Mouse (Mus musculus): Measurements from ENCODE around the gene Hist1h3i. TPM values are rescaled to one million over a fixed set of nuclear protein-coding genes. Genes with fewer than 3 reads are reported as not detected.
"Not testable (repeated sequence)": the region's sequence is repeated elsewhere in the genome, so short reads cannot be mapped to it uniquely, and the experiment has no call there.

The Hist1h3i gene
- polyA plus RNA-seq (2015; fragmentation: Nextera tagmentation; extraction: Ambion mirVana) = 144 and 178 TPM in 2 replicates

- H3K9ac ChIP-seq = peak within 1 kb of the TSS; percentile 70
- H3K27me3 ChIP-seq = no peaks in the 10 kb centered on the region
- peak within 1 kb of the TSS; percentile 73 for H3K4me2 ChIP-seq
- H3K27ac ChIP-seq (replicated peaks) = peak within 1 kb of the TSS; percentile 100
- ATAC-seq (ENCODE audit: insufficient read depth) = peak; percentile 35
- under 1% methylated on average over 15 of the region's 20 CpGs for WGBS (ENCODE audit: insufficient replicate concordance)
- H3K36me3 ChIP-seq (replicated peaks) = no peaks in the 10 kb centered on the region
- peaks cover 51% of the 10 kb centered on the region for H3K4me1 ChIP-seq (replicated peaks)
- no peaks in the 10 kb centered on the region for H3K9me3 ChIP-seq (replicated peaks)
- H3K4me3 ChIP-seq (replicated peaks) = peak within 1 kb of the TSS; percentile 53
These were observed at the start of gene Hist1h3i for GRCm38 (mm10) chr13:21783255-21783617. Gene Hist1h3i, minus strand, starts transcription at chr13:21783370.

- H3K9me3 ChIP-seq (replicated peaks); H3K9ac ChIP-seq; H3K27me3 ChIP-seq; H3K36me3 ChIP-seq (replicated peaks): not testable (repeated sequence)
- Histone ChIP-seq H3K4me1 (replicated peaks) (peaks cover 15% of the 10 kb centered on the region), H3K27ac (replicated peaks) (peak within 1 kb of the TSS; percentile 81), H3K4me3 (replicated peaks) (peak within 1 kb of the TSS; percentile 37), H3K4me2 (peak within 1 kb of the TSS; percentile 50)
- ATAC-seq (ENCODE audit: insufficient read depth) = peak; percentile 63
- 0% methylated on average over 24 of the region's 58 CpGs for WGBS (ENCODE audit: insufficient replicate concordance)
These were observed 48.5 kb upstream of the Hist1h3i start, which contains the start of gene Hist1h4n for GRCm38 (mm10) chr13:21831418-21832394. Gene Hist1h4n, minus strand, starts transcription at chr13:21832196.

DNA sequence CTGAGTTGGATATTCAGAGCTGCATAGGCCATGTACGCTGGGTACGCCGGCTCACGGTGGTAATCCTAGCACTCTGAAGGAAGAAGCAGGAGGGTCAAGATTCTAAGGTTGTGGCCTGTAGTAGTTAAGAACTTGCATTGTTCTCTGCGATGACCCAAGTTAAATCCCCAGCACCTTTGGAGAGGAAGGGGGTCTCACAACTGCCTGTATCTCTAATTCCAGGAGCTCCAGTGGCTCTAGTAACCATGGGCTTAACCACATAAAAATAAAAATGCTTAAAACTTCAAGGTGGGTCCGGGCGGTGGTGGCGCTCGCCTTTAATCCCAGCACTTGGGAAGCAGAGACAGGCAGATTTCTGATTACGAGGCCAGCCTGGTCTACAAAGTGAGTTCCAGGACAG, 47.2 kb upstream of the Hist1h3i start:
- no peaks in the 10 kb centered on the region for H3K27me3 ChIP-seq
- H3K27ac ChIP-seq (replicated peaks) = peak overlapping the region; percentile 84
- peak overlapping the region; percentile 58 for H3K4me2 ChIP-seq
- H3K4me1 ChIP-seq (replicated peaks) = peaks cover 15% of the 10 kb centered on the region
- peak overlapping the region; percentile 42 for H3K4me3 ChIP-seq (replicated peaks)
- H3K9ac ChIP-seq = peak overlapping the region; percentile 54
- 78% methylated on average over 10 of the region's 10 CpGs for WGBS (ENCODE audit: insufficient replicate concordance)
- no peak for ATAC-seq (ENCODE audit: insufficient read depth)
- H3K9me3 ChIP-seq (replicated peaks) = no peaks in the 10 kb centered on the region
- H3K36me3 ChIP-seq (replicated peaks) = peaks cover 8% of the 10 kb centered on the region; the same call in 1 of the 2 replicates

- H3K4me2 ChIP-seq = no peak overlapping the region
- H3K4me1 ChIP-seq (replicated peaks) = peaks cover 15% of the 10 kb centered on the region
- H3K4me3 ChIP-seq (replicated peaks) = no peak overlapping the region
- H3K27me3 ChIP-seq = no peaks in the 10 kb centered on the region
- peak overlapping the region; percentile 84; the same call in 1 of the 2 replicates for H3K27ac ChIP-seq (replicated peaks)
- H3K36me3 ChIP-seq (replicated peaks) = peaks cover 8% of the 10 kb centered on the region; the same call in 1 of the 2 replicates
- ATAC-seq (ENCODE audit: insufficient read depth) = no peak
- H3K9me3 ChIP-seq (replicated peaks) = no peaks in the 10 kb centered on the region
- no peak overlapping the region for H3K9ac ChIP-seq
- WGBS (ENCODE audit: insufficient replicate concordance) = 82% methylated on average over 3 of the region's 3 CpGs
These were observed 45.3 kb upstream of the Hist1h3i start for GRCm38 (mm10) chr13:21828511-21828910.

DNA sequence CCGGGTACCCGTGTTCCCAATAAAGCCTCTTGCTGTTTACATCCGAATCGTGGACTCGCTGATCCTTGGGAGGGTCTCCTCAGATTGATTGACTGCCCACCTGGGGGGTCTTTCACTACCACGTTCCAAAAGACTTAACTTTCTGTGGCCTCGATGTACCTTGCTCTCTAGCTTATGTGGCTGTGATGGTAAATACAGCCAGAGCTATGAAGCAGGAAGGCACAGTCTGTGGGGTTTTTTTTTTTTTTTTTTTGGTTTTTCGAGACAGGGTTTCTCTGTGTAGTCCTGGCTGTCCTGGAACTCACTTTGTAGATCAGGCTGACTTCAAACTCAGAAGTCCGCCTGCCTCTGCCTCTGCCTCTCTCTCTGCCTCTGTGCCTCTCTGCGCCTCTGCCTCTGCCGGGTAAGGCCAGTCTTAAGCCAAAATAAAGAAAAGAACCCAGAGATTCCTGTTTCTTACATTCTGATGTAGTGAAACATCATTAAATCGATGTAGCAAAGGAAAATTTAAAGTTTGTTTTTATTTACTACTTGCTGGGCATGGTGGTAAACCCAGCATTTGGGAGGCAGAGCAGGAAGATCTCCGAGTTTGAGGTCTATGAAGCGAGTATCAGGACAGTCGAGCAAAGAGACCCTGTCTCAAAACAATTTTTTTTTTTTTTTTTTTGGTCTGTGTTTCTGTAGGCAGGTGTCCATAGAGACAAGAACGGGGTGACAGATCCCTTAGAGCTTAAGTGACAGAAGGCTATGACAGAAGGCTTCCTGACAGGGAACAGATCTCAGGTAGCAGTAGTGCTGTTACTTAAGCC, 37.1 kb upstream of the Hist1h3i start:
- not testable (repeated sequence) for H3K36me3 ChIP-seq (replicated peaks); H3K27ac ChIP-seq (replicated peaks); H3K9me3 ChIP-seq (replicated peaks); H3K27me3 ChIP-seq; H3K4me1 ChIP-seq (replicated peaks); ATAC-seq (ENCODE audit: insufficient read depth); H3K4me2 ChIP-seq; H3K4me3 ChIP-seq (replicated peaks); H3K9ac ChIP-seq
- 72% methylated on average over 7 of the region's 16 CpGs for WGBS (ENCODE audit: insufficient replicate concordance)

- Histone ChIP-seq H3K4me3 (replicated peaks) (peak overlapping the region; percentile 36), H3K27ac (replicated peaks) (peak overlapping the region; percentile 88), H3K4me2 (peak overlapping the region; percentile 50), H3K9ac (peak overlapping the region; percentile 27; the same call in 1 of the 2 replicates)
- H3K27me3 ChIP-seq; H3K4me1 ChIP-seq (replicated peaks); H3K9me3 ChIP-seq (replicated peaks); H3K36me3 ChIP-seq (replicated peaks): not testable (repeated sequence)
- 0% methylated on average over 14 of the region's 14 CpGs for WGBS (ENCODE audit: insufficient replicate concordance)
- peak; percentile 48 for ATAC-seq (ENCODE audit: insufficient read depth)
These were observed 28.9 kb upstream of the Hist1h3i start for GRCm38 (mm10) chr13:21812092-21812491.

DNA sequence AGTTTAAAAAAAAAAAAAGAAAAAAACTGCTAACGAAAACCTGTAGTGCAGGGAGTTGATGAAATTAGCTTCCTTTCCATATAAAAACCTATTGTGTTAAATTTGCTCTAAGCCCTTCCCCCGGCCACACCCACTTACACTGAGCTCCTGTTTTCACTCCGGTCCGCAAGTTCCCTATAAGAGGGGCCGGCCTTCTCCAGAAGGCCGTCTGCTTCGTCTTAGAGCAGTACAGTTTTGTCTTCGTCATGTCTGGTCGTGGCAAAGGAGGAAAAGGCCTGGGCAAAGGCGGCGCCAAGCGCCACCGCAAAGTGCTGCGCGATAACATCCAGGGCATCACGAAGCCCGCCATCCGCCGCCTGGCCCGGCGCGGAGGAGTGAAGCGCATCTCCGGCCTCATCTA, 28.4 kb upstream of the Hist1h3i start, which contains the start of gene Hist1h4m:
Hist1h4m (plus strand) TSS at position 208 of the 400 bp plus-strand sequence.
- H3K27me3 ChIP-seq; H3K36me3 ChIP-seq (replicated peaks); H3K4me1 ChIP-seq (replicated peaks); H3K9me3 ChIP-seq (replicated peaks): not testable (repeated sequence)
- Histone ChIP-seq H3K9ac (peak within 1 kb of the TSS; percentile 27; the same call in 1 of the 2 replicates), H3K27ac (replicated peaks) (peak within 1 kb of the TSS; percentile 88), H3K4me3 (replicated peaks) (peak within 1 kb of the TSS; percentile 36), H3K4me2 (peak within 1 kb of the TSS; percentile 50)
- no CpG with 5 or more reads among the region's 24 CpGs for WGBS (ENCODE audit: insufficient replicate concordance)
- ATAC-seq (ENCODE audit: insufficient read depth) = peak; percentile 12

DNA sequence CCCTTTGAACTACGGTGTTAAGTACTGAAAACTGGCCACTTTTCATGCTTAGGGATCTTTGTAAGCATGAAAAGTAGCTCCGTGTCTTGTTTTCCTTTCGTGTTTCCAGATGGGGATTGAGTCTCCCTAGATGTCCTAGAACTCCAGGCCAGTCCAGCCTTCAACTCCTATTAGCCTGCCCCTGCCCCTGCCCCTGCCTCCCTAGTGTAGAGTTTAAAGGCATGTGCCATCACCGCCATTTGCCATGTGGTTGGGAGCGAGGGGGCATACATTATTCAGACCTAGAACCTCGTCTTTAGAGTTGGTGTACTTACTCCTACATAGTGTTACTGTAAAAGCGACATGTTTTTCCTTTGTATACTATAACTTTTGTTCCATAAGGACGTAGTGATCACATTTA, 27.9 kb upstream of the Hist1h3i start:
- 0 out of 2 replicates have a peak, but pooled peaks have one; percentile 2 for ATAC-seq (ENCODE audit: insufficient read depth)
- no CpG with 5 or more reads among the region's 8 CpGs for WGBS (ENCODE audit: insufficient replicate concordance)
- H3K36me3 ChIP-seq (replicated peaks); H3K27ac ChIP-seq (replicated peaks); H3K9me3 ChIP-seq (replicated peaks); H3K4me3 ChIP-seq (replicated peaks); H3K27me3 ChIP-seq; H3K4me2 ChIP-seq; H3K4me1 ChIP-seq (replicated peaks); H3K9ac ChIP-seq: not testable (repeated sequence)

DNA sequence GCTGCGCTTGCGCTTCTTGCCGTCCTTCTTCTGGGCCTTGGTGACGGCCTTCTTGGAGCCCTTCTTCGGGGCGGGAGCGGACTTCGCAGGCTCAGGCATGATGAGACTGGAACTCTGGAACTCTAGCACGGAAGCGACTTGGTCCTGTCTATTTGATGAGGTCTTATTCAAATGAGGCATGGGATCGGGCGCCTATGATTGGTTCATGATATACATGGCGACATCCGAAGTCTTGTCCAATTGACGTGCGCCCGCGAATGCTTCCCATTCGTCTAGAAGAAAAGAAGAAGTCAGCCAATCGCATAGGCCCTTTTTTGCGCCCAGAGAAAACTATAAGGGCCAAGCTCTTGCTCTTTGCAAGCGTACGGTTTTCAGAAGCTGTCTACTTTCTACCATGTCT, 26.9 kb upstream of the Hist1h3i start, which contains the start of the genes Hist1h2bq and Hist1h2ao:
Hist1h2bq (minus strand) TSS at position 125 of the 400 bp plus-strand sequence.
Hist1h2ao (plus strand) TSS at position 393 of the 400 bp plus-strand sequence.
- WGBS (ENCODE audit: insufficient replicate concordance) = no CpG with 5 or more reads among the region's 23 CpGs
- H3K4me1 ChIP-seq (replicated peaks); H3K27me3 ChIP-seq; H3K4me2 ChIP-seq; H3K9ac ChIP-seq; H3K36me3 ChIP-seq (replicated peaks); H3K4me3 ChIP-seq (replicated peaks); H3K27ac ChIP-seq (replicated peaks); H3K9me3 ChIP-seq (replicated peaks): not testable (repeated sequence)
- ATAC-seq (ENCODE audit: insufficient read depth) = peak; percentile 87

DNA sequence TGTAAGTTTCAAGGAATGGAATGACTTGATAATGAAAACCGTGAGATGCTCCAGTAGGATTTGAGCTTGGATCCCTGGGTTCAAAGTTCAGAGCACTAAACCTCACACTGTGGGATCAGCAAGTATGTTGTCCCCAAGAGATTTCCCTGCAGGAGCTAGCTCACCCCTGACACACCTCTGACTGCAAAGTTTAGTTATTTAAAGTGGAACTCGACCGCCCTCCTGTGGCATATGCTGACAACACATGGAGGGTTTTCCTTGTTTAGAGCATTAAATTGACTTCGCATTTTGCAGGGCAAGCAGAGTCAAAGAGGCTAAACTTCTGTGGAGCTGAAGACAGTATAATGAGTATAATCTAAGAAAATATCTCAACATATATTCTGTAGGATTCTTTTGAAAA, 19.9 kb upstream of the Hist1h3i start:
- not testable (repeated sequence) for H3K4me1 ChIP-seq (replicated peaks); H3K27me3 ChIP-seq; H3K27ac ChIP-seq (replicated peaks); H3K4me2 ChIP-seq; H3K36me3 ChIP-seq (replicated peaks); H3K4me3 ChIP-seq (replicated peaks); H3K9ac ChIP-seq; H3K9me3 ChIP-seq (replicated peaks)
- WGBS (ENCODE audit: insufficient replicate concordance) = no CpG with 5 or more reads among the region's 4 CpGs
- ATAC-seq (ENCODE audit: insufficient read depth) = peak; percentile 53

- H3K9me3 ChIP-seq (replicated peaks); H3K27ac ChIP-seq (replicated peaks); H3K36me3 ChIP-seq (replicated peaks); H3K4me3 ChIP-seq (replicated peaks); H3K4me1 ChIP-seq (replicated peaks); H3K9ac ChIP-seq; H3K4me2 ChIP-seq; H3K27me3 ChIP-seq: not testable (repeated sequence)
- ATAC-seq (ENCODE audit: insufficient read depth) = peak; percentile 58; the same call in 1 of the 2 replicates
These were observed 14.0 kb upstream of the Hist1h3i start for GRCm38 (mm10) chr13:21797163-21797562.

All from liver, embryonic 15.5 days (tissue).